Mouse (Mus musculus) lung, embryonic 16.5 days (tissue): ENCODE measurements around the gene D10Jhu81e. TPM values are rescaled to one million over a fixed set of nuclear protein-coding genes. Genes with fewer than 3 reads are reported as not detected.

Source experiments
- polyA plus RNA-seq: library from polyadenylated mRNA; unstranded; fragments of >200 nt; fragmentation: Nextera tagmentation; extraction: Ambion mirVana; gene quantifications from 2 replicates; pipeline ENCODE4 v1.2.1, GENCODE M21; 2015

The D10Jhu81e gene
- polyA plus RNA-seq, 1 experiment from 2014 or later = 35.8 TPM

Other genes with a start within 250 kb of the D10Jhu81e start
- 1.1 and 1.4 TPM in 2 replicates for gene Trpm2, start 199.2 kb downstream of the D10Jhu81e start, polyA plus RNA-seq
- 19.9 and 22.6 TPM in 2 replicates for gene 1810043G02Rik, start 191.3 kb downstream of the D10Jhu81e start, polyA plus RNA-seq
- gene Pfkl, start 159.7 kb downstream of the D10Jhu81e start, polyA plus RNA-seq = 158 and 164 TPM in 2 replicates
- 0.65 and 1.6 TPM in 2 replicates for gene Dnmt3l, start 127.8 kb downstream of the D10Jhu81e start, polyA plus RNA-seq
- gene Aire, start 126.2 kb downstream of the D10Jhu81e start, polyA plus RNA-seq = 2.2 and 2.3 TPM in 2 replicates
- 9.5 and 10.2 TPM in 2 replicates for gene Icosl, start 100.5 kb downstream of the D10Jhu81e start, polyA plus RNA-seq
- gene Pwp2, start 15.4 kb upstream of the D10Jhu81e start, polyA plus RNA-seq = 16.5 and 17.0 TPM in 2 replicates
- 5.0 and 7.9 TPM in 2 replicates for gene Trappc10, start 74.9 kb upstream of the D10Jhu81e start, polyA plus RNA-seq
- 28.2 and 33.9 TPM in 2 replicates for gene Agpat3, start 182.7 kb upstream of the D10Jhu81e start, polyA plus RNA-seq
- gene Rrp1, start 243.3 kb upstream of the D10Jhu81e start, polyA plus RNA-seq = 263 and 274 TPM in 2 replicates